Mouse (Mus musculus) hindlimb bud, embryonic 11.5 days (tissue): ENCODE measurements at regions not wholly inside any gene's neighbourhood (a gene's known extent, or its start where the extent isn't known, plus 50 kb on each side); places are given as distances from the start of the nearest gene placed in this dataset.

ENCODE experiments used
- DNase-seq: peaks from one replicate; pipeline ENCODE4 v3.0.0-alpha.2; 2012; ENCODE audit warnings: low read depth, low spot score; ENCODE audit errors: extremely low spot score

- no peak for DNase-seq
These were observed 288.9 kb upstream of the Tet2 start for GRCm38 (mm10) chr3:133833739-133834391.

GRCm38 (mm10) chr3:133834459-133834858 lies 289.5 kb upstream of the Tet2 start:
- no peak for DNase-seq

GRCm38 (mm10) chr3:133846301-133846700 lies 301.4 kb upstream of the Tet2 start:
- no peak for DNase-seq

GRCm38 (mm10) chr3:133874383-133874782 lies 329.4 kb upstream of the Tet2 start:
- DNase-seq: no peak

DNA sequence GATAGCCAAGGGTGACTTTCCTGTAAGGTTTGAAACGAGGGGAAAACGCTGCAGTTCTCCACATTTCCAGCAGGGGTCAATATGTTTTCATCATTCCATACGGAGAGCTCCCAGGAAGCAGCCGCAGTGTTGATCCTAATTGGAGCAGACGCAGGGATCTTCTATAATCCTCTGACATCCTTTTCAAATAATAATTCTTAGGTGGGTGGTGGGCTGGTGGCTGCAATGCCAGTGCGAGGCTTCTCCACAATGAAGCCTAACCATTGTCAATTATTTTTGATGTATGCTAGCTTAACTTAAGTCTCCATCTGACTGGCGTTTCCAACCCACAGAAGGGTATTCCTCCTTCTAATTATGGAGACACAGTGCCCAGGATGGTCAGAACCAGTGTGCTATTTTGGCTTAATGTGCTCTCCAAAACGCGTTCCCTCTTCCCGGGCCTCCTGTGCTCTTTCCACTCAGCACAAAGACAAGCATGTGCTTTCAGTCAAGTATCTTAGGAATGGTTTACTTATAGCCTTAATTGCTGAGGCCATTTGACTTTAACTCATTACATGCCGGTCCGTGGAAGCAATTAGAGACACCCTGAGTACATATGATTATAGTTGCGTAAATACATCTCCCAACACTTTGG lies 331.6 kb upstream of the Tet2 start:
- peak; percentile 78 for DNase-seq

DNA sequence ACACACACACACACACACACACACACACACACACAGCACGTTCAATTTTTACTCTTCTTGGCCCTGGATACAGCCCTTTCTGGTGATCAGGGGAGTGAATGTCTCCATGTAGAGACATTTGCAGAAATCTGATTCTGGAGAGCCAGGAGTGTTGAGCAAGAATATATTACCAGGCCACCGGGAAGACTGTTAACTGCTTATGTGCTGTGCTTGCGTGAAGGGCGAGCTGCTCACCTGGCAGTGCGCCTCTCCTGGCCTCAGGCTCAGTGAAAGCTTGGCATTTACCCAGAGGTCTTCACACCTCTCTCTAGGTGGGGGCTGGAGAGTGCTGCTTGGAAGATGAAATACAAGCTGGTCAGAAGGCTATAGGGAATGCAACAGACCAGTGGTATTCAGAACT lies 332.4 kb upstream of the Tet2 start:
- DNase-seq: no peak

GRCm38 (mm10) chr3:133880626-133881025 lies 335.7 kb upstream of the Tet2 start:
- DNase-seq: no peak

DNA sequence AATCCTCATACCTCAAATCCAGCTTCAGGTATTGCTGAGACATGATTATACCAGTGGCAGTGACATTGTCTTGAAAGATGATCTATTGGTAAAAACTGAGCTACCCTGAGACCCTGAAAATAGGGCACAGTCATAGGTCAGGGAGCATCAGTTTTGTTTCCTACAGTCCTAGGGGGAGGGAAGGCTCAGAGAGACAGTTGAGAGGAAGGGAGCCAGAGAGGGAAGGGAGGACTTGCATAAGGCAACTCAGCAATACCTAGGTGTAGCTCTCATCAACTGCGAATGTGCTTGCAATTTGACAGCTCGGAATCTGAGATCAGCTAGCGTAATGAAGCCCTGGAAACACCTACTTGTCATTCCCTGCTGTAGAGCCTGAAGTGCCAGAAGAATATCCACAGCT lies 334.4 kb upstream of the Cxxc4 start:
- no peak for DNase-seq

GRCm38 (mm10) chr3:133922200-133922599 lies 314.1 kb upstream of the Cxxc4 start:
- DNase-seq: no peak

GRCm38 (mm10) chr3:133965322-133965721 lies 271.0 kb upstream of the Cxxc4 start:
- no peak for DNase-seq

GRCm38 (mm10) chr3:133968176-133968575 lies 268.1 kb upstream of the Cxxc4 start:
- DNase-seq: no peak

- no peak for DNase-seq
These were observed 263.5 kb upstream of the Cxxc4 start for GRCm38 (mm10) chr3:133972774-133973173.

- DNase-seq: no peak
These were observed 248.6 kb upstream of the Cxxc4 start for GRCm38 (mm10) chr3:133987681-133988080.

GRCm38 (mm10) chr3:133993971-133994370 lies 242.3 kb upstream of the Cxxc4 start:
- no peak for DNase-seq

DNA sequence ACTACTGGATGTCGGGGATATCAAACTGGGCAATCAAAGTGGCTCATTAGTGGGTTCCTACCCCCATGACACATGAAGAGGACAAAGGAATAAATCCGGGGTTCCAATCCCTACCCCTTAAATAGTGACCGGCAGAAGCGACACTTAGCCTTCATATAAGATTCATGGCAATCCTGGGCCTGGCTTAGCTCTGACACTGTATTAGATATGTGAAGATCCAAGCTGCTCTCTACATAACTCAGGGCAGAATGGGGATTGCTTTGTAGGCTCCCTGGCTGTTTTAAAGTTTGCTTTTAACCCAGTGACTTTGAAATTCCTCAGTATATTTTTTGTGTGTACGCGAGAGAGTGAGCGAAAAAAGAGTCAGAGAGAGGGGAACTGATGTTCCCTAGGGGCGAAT lies 236.3 kb upstream of the Cxxc4 start:
- DNase-seq: no peak

GRCm38 (mm10) chr3:134000595-134000994 lies 235.7 kb upstream of the Cxxc4 start:
- no peak for DNase-seq

GRCm38 (mm10) chr3:134014805-134015204 lies 221.5 kb upstream of the Cxxc4 start:
- DNase-seq: no peak

DNA sequence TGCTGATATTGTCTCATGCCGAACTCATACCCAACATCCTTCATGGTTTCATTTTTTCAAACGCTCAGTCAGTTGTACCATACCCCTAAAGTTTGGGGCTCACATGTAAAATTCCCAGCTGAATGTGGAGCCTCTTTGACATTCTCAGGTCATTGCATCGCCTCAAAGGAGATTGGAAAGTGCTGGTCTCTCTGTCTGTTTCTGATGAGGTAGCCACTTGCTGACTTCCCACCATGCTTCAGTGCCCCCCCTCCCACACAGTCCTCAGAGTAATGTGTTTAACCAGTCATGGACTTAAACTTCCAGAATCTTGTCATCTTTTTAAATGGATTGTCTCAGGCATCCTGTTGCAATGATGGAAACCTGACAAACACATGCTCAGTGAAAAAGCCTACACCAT lies 220.9 kb upstream of the Cxxc4 start:
- no peak for DNase-seq

GRCm38 (mm10) chr3:134033862-134034261 lies 202.4 kb upstream of the Cxxc4 start:
- no peak for DNase-seq

GRCm38 (mm10) chr3:134036310-134036934 lies 199.9 kb upstream of the Cxxc4 start:
- no peak for DNase-seq

GRCm38 (mm10) chr3:134050649-134051048 lies 185.6 kb upstream of the Cxxc4 start:
- no peak for DNase-seq

DNA sequence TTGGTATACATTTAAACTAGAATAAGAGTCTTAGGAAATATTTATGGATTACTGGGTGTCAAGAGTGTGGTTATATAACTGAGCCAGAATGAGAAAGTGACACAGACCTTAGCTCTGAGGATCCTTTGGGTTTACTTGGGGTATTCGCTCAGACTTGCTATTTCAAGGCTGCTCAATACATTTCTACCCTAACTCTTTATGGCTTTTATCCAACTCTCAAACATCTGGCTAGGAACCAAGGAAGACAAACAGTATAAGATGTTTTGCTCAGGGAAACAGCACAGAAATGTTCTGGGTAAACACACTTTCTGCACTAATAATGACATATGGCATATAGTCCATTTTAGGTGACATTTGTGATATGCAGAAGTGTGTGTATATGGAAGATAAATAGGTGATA lies 153.8 kb upstream of the Cxxc4 start:
- no peak for DNase-seq
